Mouse (Mus musculus) CH12.LX (cell line): ENCODE results near the gene Cln5. TPM values are rescaled to one million over a fixed set of nuclear protein-coding genes. Genes with fewer than 3 reads are reported as not detected.
A peak's percentile ranks its signal among the peaks of the same experiment; 100 is the strongest.

Experiments used
- DNase-seq: peaks from one replicate; pipeline ENCODE4 v3.0.0-alpha.2; 2013; ENCODE audit errors: extremely low read depth
- H3K27ac ChIP-seq: 2 replicates; pipeline ENCODE4 v1.5.1; 2012; ENCODE audit warnings: low read depth, mild to moderate bottlenecking, control low read depth, moderate library complexity; ENCODE audit not compliant: insufficient read depth
- H3K27me3 ChIP-seq: replicated peaks from 2 replicates; pipeline ENCODE3; 2012; ENCODE audit warnings: inconsistent platforms
- H3K36me3 ChIP-seq, 2 experiments: replicated peaks in 1 of 2; 2 replicates each; pipeline versions ENCODE3 to v1.6.1; 2012; ENCODE audit warnings: inconsistent platforms in 1 of 2, low read length in 1 of 2, mild to moderate bottlenecking in 1 of 2, mixed read lengths in 1 of 2, moderate library complexity in 1 of 2; ENCODE audit not compliant: control insufficient read depth in 1 of 2, insufficient read depth in 1 of 2
- H3K4me1 ChIP-seq, 2 experiments: 2 replicates each; pipeline ENCODE4 v1.6.1; 2012; ENCODE audit warnings: inconsistent platforms in 1 of 2, moderate library complexity in 1 of 2; ENCODE audit not compliant: insufficient read depth in 2 of 2, control insufficient read depth in 1 of 2
- H3K4me2 ChIP-seq: 2 replicates; pipeline ENCODE4 v1.6.1; 2012; ENCODE audit warnings: low read depth, mild to moderate bottlenecking, control low read depth; ENCODE audit not compliant: poor library complexity, insufficient read depth, severe bottlenecking
- H3K4me3 ChIP-seq, 3 experiments: fragments of 150-350 bp in 1 of 3; sonication (generic) in 1 of 3; replicated peaks in 1 of 3; 2 replicates each; pipeline versions ENCODE3 to v1.5.1; 2011 to 2012; ENCODE audit warnings: low read depth in 2 of 3, low read length in 2 of 3, mild to moderate bottlenecking in 2 of 3, moderate library complexity in 2 of 3, control low read depth in 1 of 3, improper control_type of control experiment in 1 of 3, inconsistent platforms in 1 of 3, mixed read lengths in 1 of 3; ENCODE audit not compliant: poor library complexity in 1 of 3
- H3K79me2 ChIP-seq: replicated peaks from 2 replicates; pipeline ENCODE4 v1.6.1; 2012; ENCODE audit warnings: mild to moderate bottlenecking, moderate library complexity; ENCODE audit not compliant: control insufficient read depth, poor library complexity, insufficient read depth, severe bottlenecking; ENCODE audit errors: extremely low read depth
- H3K9ac ChIP-seq: 2 replicates; pipeline ENCODE4 v1.6.1; 2012; ENCODE audit warnings: low read depth, mild to moderate bottlenecking, control low read depth, moderate library complexity; ENCODE audit not compliant: insufficient read depth
- H3K9me3 ChIP-seq: replicated peaks from 2 replicates; pipeline ENCODE3; 2012; ENCODE audit warnings: low read length, inconsistent platforms, mixed read lengths
- BHLHE40 ChIP-seq: IDR thresholded peaks from 2 replicates; pipeline ENCODE4 v1.6.1; 2011; ENCODE audit warnings: mild to moderate bottlenecking, low read depth, low read length, improper control_type of control experiment
- CTCF ChIP-seq, 2 experiments: IDR thresholded peaks in 1 of 2; conservative IDR thresholded peaks in 1 of 2; 2 replicates each; pipeline ENCODE4 v1.5.1; 2011 to 2012; ENCODE audit warnings: low read depth in 2 of 2, low read length in 2 of 2, improper control_type of control experiment in 1 of 2, inconsistent platforms in 1 of 2, mild to moderate bottlenecking in 1 of 2, moderate library complexity in 1 of 2
- E2F4 ChIP-seq: IDR thresholded peaks from 2 replicates; pipeline ENCODE4 v1.6.1; 2011; ENCODE audit warnings: low read depth, low read length, improper control_type of control experiment; ENCODE audit not compliant: insufficient replicate concordance
- ELF1 ChIP-seq: IDR thresholded peaks from 2 replicates; pipeline ENCODE4 v1.6.1; 2014; ENCODE audit warnings: low read depth, mild to moderate bottlenecking, inconsistent platforms, low read length, improper control_type of control experiment
- EP300 ChIP-seq: IDR thresholded peaks from 2 replicates; pipeline ENCODE4 v1.6.1; 2011; ENCODE audit warnings: low read length, improper control_type of control experiment
- ETS1 ChIP-seq: conservative IDR thresholded peaks from 2 replicates; pipeline ENCODE4 v1.6.1; 2012; ENCODE audit warnings: low read depth, mild to moderate bottlenecking, inconsistent platforms, low read length, improper control_type of control experiment, moderate library complexity
- GABPA ChIP-seq: IDR thresholded peaks from 2 replicates; pipeline ENCODE4 v1.6.1; 2012; ENCODE audit warnings: low read depth, low read length, improper control_type of control experiment, inconsistent platforms; ENCODE audit not compliant: insufficient replicate concordance
- HCFC1 ChIP-seq: IDR thresholded peaks from 2 replicates; pipeline ENCODE4 v1.6.1; 2012; ENCODE audit warnings: low read depth, mild to moderate bottlenecking, inconsistent platforms, low read length, improper control_type of control experiment
- IRF4 ChIP-seq: IDR thresholded peaks from 2 replicates; pipeline ENCODE4 v1.6.1; 2014; ENCODE audit warnings: low read depth, mild to moderate bottlenecking, inconsistent platforms, low read length, improper control_type of control experiment
- JUN ChIP-seq: IDR thresholded peaks from 2 replicates; pipeline ENCODE4 v1.6.1; 2011; ENCODE audit warnings: low read depth, mild to moderate bottlenecking, low read length, improper control_type of control experiment, moderate library complexity; ENCODE audit not compliant: insufficient read depth
- JUND ChIP-seq: conservative IDR thresholded peaks from 2 replicates; pipeline ENCODE4 v1.6.1; 2011; ENCODE audit warnings: low read depth, low read length, improper control_type of control experiment
- KAT2A ChIP-seq: IDR thresholded peaks from 2 replicates; pipeline ENCODE4 v1.6.1; 2012; ENCODE audit warnings: low read length, improper control_type of control experiment, inconsistent platforms; ENCODE audit not compliant: insufficient replicate concordance
- MAFK ChIP-seq: IDR thresholded peaks from 2 replicates; pipeline ENCODE4 v1.6.1; 2011; ENCODE audit warnings: low read length, improper control_type of control experiment; ENCODE audit not compliant: insufficient replicate concordance
- MAX ChIP-seq: IDR thresholded peaks from 2 replicates; pipeline ENCODE4 v1.6.1; 2011; ENCODE audit warnings: low read length, improper control_type of control experiment
- MAZ ChIP-seq: IDR thresholded peaks from 2 replicates; pipeline ENCODE4 v1.6.1; 2012; ENCODE audit warnings: low read depth, mild to moderate bottlenecking, inconsistent platforms, low read length, improper control_type of control experiment, moderate library complexity
- MEF2A ChIP-seq: IDR thresholded peaks from 2 replicates; pipeline ENCODE4 v1.6.1; 2014; ENCODE audit warnings: low read depth, mild to moderate bottlenecking, inconsistent platforms, low read length, improper control_type of control experiment, borderline replicate concordance
- MXI1 ChIP-seq: IDR thresholded peaks from 2 replicates; pipeline ENCODE4 v1.6.1; 2011; ENCODE audit warnings: mild to moderate bottlenecking, low read depth, low read length, improper control_type of control experiment
- NELFE ChIP-seq: IDR thresholded peaks from 2 replicates; pipeline ENCODE4 v1.6.1; 2011; ENCODE audit warnings: low read depth, low read length, improper control_type of control experiment
- NRF1 ChIP-seq: IDR thresholded peaks from 2 replicates; pipeline ENCODE4 v1.6.1; 2014; ENCODE audit warnings: low read depth, mild to moderate bottlenecking, inconsistent platforms, low read length, improper control_type of control experiment, moderate library complexity
- POLR2A ChIP-seq: IDR thresholded peaks from 2 replicates; pipeline ENCODE4 v1.6.1; 2011; ENCODE audit warnings: low read depth, mild to moderate bottlenecking, improper control_type of control experiment, low read length
- POLR2AphosphoS2 ChIP-seq: IDR thresholded peaks from 2 replicates; pipeline ENCODE4 v1.6.1; 2011; ENCODE audit warnings: low read depth, low read length, improper control_type of control experiment
- RAD21 ChIP-seq: IDR thresholded peaks from 2 replicates; pipeline ENCODE4 v1.6.1; 2011; ENCODE audit warnings: low read depth, mild to moderate bottlenecking, low read length, improper control_type of control experiment, moderate library complexity
- SIN3A ChIP-seq: IDR thresholded peaks from 2 replicates; pipeline ENCODE4 v1.6.1; 2012; ENCODE audit warnings: low read length, improper control_type of control experiment, inconsistent platforms
- SMC3 ChIP-seq: IDR thresholded peaks from 2 replicates; pipeline ENCODE4 v1.6.1; 2011; ENCODE audit warnings: low read depth, low read length, improper control_type of control experiment
- TBP ChIP-seq: conservative IDR thresholded peaks from 2 replicates; pipeline ENCODE4 v1.6.1; 2011; ENCODE audit warnings: low read depth, low read length, improper control_type of control experiment
- TCF12 ChIP-seq: IDR thresholded peaks from 2 replicates; pipeline ENCODE4 v1.6.1; 2014; ENCODE audit warnings: low read depth, mild to moderate bottlenecking, inconsistent platforms, low read length, improper control_type of control experiment
- UBTF ChIP-seq: IDR thresholded peaks from 2 replicates; pipeline ENCODE4 v1.6.1; 2012; ENCODE audit warnings: low read depth, mild to moderate bottlenecking, inconsistent platforms, low read length, improper control_type of control experiment, moderate library complexity
- USF1 ChIP-seq: IDR thresholded peaks from 2 replicates; pipeline ENCODE4 v1.6.1; 2014; ENCODE audit warnings: low read depth, mild to moderate bottlenecking, inconsistent platforms, low read length, improper control_type of control experiment
- USF2 ChIP-seq: conservative IDR thresholded peaks from 2 replicates; pipeline ENCODE4 v1.6.1; 2011; ENCODE audit warnings: low read depth, low read length, improper control_type of control experiment
- ZC3H11A ChIP-seq: IDR thresholded peaks from 2 replicates; pipeline ENCODE4 v1.6.1; 2012; ENCODE audit warnings: low read depth, mild to moderate bottlenecking, inconsistent platforms, low read length, improper control_type of control experiment
- ZKSCAN1 ChIP-seq: IDR thresholded peaks from 2 replicates; pipeline ENCODE4 v1.6.1; 2012; ENCODE audit warnings: low read depth, inconsistent platforms, low read length, improper control_type of control experiment, borderline replicate concordance
- ZNF384 ChIP-seq: IDR thresholded peaks from 2 replicates; pipeline ENCODE4 v1.6.1; 2012; ENCODE audit warnings: low read depth, low read length, improper control_type of control experiment, inconsistent platforms
- dilution Hi-C: fragments of 300-500 bp; cut with MboI; formaldehyde crosslinking; loops from 2 replicates; pipeline ENCODE4 v1.14.3; 2020; ENCODE audit warnings: low sequenced_read_pairs; ENCODE audit not compliant: extremely low pct_unique_long_range_greater_than_20kb, extremely low pct_ligation_motif_present
- in situ Hi-C: fragments of 300-500 bp; cut with MboI; formaldehyde crosslinking; loops from 3 replicates; pipeline ENCODE4 v1.14.3; 2019; ENCODE audit warnings: low sequenced_read_pairs, low pct_ligation_motif_present, low pct_unique_long_range_greater_than_20kb, mixed read lengths
- polyA plus RNA-seq: library from polyadenylated mRNA; unstranded; fragments of >175 nt; gene quantifications from 2 replicates; pipeline ENCODE4 v1.2.1, GENCODE M21; 2012; ENCODE audit warnings: low read depth; ENCODE audit not compliant: insufficient read length
- total RNA-seq, 2 experiments: library from RNA; depleted of rRNA; stranded (reverse); fragments of 300-350 nt in 1 of 2; fragments of >200 nt in 1 of 2; gene quantifications; 2 replicates each; pipeline ENCODE4 v1.2.3; 2012 to 2014

Cln5 gene
- total and polyA plus RNA-seq, 3 experiments, result 29.2 to 62.0 (median 34.7) TPM

GRCm38 (mm10) chr14:103029203-103029602 is 40.8 kb upstream of the Cln5 start:
- peaks cover 9 to 47% of the 10 kb centered on the region in 2 experiments for H3K4me1 ChIP-seq
- in situ Hi-C loops, result no loop called here

GRCm38 (mm10) chr14:103033271-103033823 is 36.7 kb upstream of the Cln5 start:
- Histone ChIP-seq H3K79me2 (peaks cover 10% of the 10 kb centered on the region), H3K4me2 (peak overlapping the region; percentile 80), H3K36me3 (peaks cover 4 to 32% of the 10 kb centered on the region in 2 experiments), H3K27me3 (no peaks in the 10 kb centered on the region), H3K9me3 (no peaks in the 10 kb centered on the region), H3K4me1 (peaks cover 26 to 76% of the 10 kb centered on the region in 2 experiments), H3K4me3 (peak overlapping the region; percentile 56 to 58 (median 58)), H3K27ac (peak overlapping the region; percentile 97), H3K9ac (peak overlapping the region; percentile 78)
- dilution Hi-C loops (no loop called here), in situ Hi-C loops (no loop called here)
- DNase-seq, result peak; percentile 94
- TF ChIP-seq SIN3A (peak; percentile 98), BHLHE40 (peak; percentile 87), USF1 (no peak), HCFC1 (peak; percentile 34; the same call in 1 of the 2 replicates), ZKSCAN1 (no peak; the same call in 1 of the 2 replicates), NELFE (no peak), CTCF (conservative IDR thresholded peaks at IDR 0.05 in 1 of 2, IDR thresholded peaks at IDR 0.05 in 1 of 2; ENCODE audit: low read depth in 2 of 2, low read length in 2 of 2) (no peak), EP300 (peak; percentile 87), IRF4 (peak; percentile 94), MEF2A (peak; percentile 77; the same call in 1 of the 2 replicates), ZC3H11A (no peak; the same call in 1 of the 2 replicates), ZNF384 (peak; percentile 72), MAFK (peak; percentile 93), ELF1 (peak; percentile 55), TCF12 (peak; percentile 91), USF2 (no peak; the same call in 1 of the 2 replicates), JUND (peak; percentile 83), TBP (peak; percentile 78; the same call in 1 of the 2 replicates), NRF1 (no peak), E2F4 (0 out of 2 replicates have a peak, but pooled peaks have one; percentile 33), MAZ (0 out of 2 replicates have a peak, but pooled peaks have one; percentile 50), UBTF (0 out of 2 replicates have a peak, but pooled peaks have one; percentile 23), MAX (peak; percentile 88), KAT2A (0 out of 2 replicates have a peak, but pooled peaks have one; percentile 64)

More at GRCm38 (mm10) chr14:103029203-103029602, 40.8 kb upstream of the Cln5 start:
- no peak overlapping the region for H3K4me3 ChIP-seq
- dilution Hi-C loops, result no loop called here
- H3K9me3 ChIP-seq, result no peaks in the 10 kb centered on the region
- H3K79me2 ChIP-seq, result peaks cover 10% of the 10 kb centered on the region
- H3K4me2 ChIP-seq, result no peak overlapping the region
- TF ChIP-seq GABPA, result no peak
- no peak for TF ChIP-seq JUN
- no peak for TF ChIP-seq MEF2A
- no peak for TF ChIP-seq RAD21
- TF ChIP-seq EP300, result no peak
- no peak for TF ChIP-seq CTCF (conservative IDR thresholded peaks at IDR 0.05 in 1 of 2, IDR thresholded peaks at IDR 0.05 in 1 of 2; ENCODE audit: low read depth in 2 of 2, low read length in 2 of 2)
- no peak for TF ChIP-seq USF2
- no peak for TF ChIP-seq POLR2A
- no peak for TF ChIP-seq ZNF384
- no peak for TF ChIP-seq NRF1
- TF ChIP-seq SMC3, result no peak
- no peak for TF ChIP-seq POLR2AphosphoS2
- no peak for TF ChIP-seq MXI1
- no peak for TF ChIP-seq E2F4
- TF ChIP-seq MAZ, result no peak
- no peak for TF ChIP-seq TBP
- no peak for TF ChIP-seq HCFC1
- TF ChIP-seq MAX, result no peak
- no peak for TF ChIP-seq ETS1
- TF ChIP-seq USF1, result no peak
- H3K27ac ChIP-seq, result no peak overlapping the region
- H3K36me3 ChIP-seq, result peaks cover 15 to 61% of the 10 kb centered on the region in 2 experiments
- no peaks in the 10 kb centered on the region for H3K27me3 ChIP-seq
- H3K9ac ChIP-seq, result no peak overlapping the region
- DNase-seq, result no peak
